Mouse (Mus musculus) limb, embryonic 14.5 days (tissue): ENCODE data around the gene Tex14. TPM values are rescaled to one million over a fixed set of nuclear protein-coding genes. Genes with fewer than 3 reads are reported as not detected.
"Not testable (repeated sequence)": the region's sequence is repeated elsewhere in the genome, so short reads cannot be mapped to it uniquely, and the experiment has no call there.

Experiments used
- ATAC-seq: fragments of 200-750 bp; cut with Nextera tagmentation; 2 replicates; pipeline ENCODE4 v1.8.0; 2017; ENCODE audit warnings: low read depth, moderate number of reproducible peaks, moderate TSS enrichment; ENCODE audit not compliant: low FRiP score
- DNase-seq: peaks from one replicate; pipeline ENCODE4 v3.0.0-alpha.2; 2015; ENCODE audit warnings: low spot score
- H3K27ac ChIP-seq: fragments of 300-500 bp; sonication (generic); replicated peaks from 2 replicates; pipeline ENCODE4 v1.5.1; 2014; ENCODE audit warnings: low read depth, mild to moderate bottlenecking, low read length, moderate library complexity, mixed read lengths
- H3K27me3 ChIP-seq: fragments of 300-500 bp; sonication (generic); 2 replicates; pipeline ENCODE4 v1.6.1; 2014; ENCODE audit warnings: low read length, mixed read lengths; ENCODE audit not compliant: control insufficient read depth, insufficient read depth
- H3K36me3 ChIP-seq: fragments of 300-500 bp; sonication (generic); 2 replicates; pipeline ENCODE4 v1.6.1; 2014; ENCODE audit warnings: mild to moderate bottlenecking, low read length, moderate library complexity, mixed read lengths; ENCODE audit not compliant: control insufficient read depth, insufficient read depth
- H3K4me1 ChIP-seq: fragments of 300-500 bp; sonication (generic); 2 replicates; pipeline ENCODE4 v1.6.1; 2014; ENCODE audit warnings: antibody characterized with exemption, low read length, mixed read lengths; ENCODE audit not compliant: control insufficient read depth, insufficient read depth
- H3K4me2 ChIP-seq: fragments of 300-500 bp; sonication (generic); replicated peaks from 2 replicates; pipeline ENCODE4 v1.6.1; 2014; ENCODE audit warnings: low read depth, mild to moderate bottlenecking, low read length, moderate library complexity; ENCODE audit not compliant: severe bottlenecking
- H3K4me3 ChIP-seq: fragments of 300-500 bp; sonication (generic); replicated peaks from 2 replicates; pipeline ENCODE4 v1.5.1; 2014; ENCODE audit warnings: low read length
- H3K9ac ChIP-seq: fragments of 300-500 bp; sonication (generic); 2 replicates; pipeline ENCODE4 v1.6.1; 2014; ENCODE audit warnings: mild to moderate bottlenecking, low read depth, low read length, moderate library complexity; ENCODE audit not compliant: severe bottlenecking
- H3K9me3 ChIP-seq: fragments of 300-500 bp; sonication (generic); 2 replicates; pipeline ENCODE4 v1.6.1; 2016; ENCODE audit warnings: low read length; ENCODE audit not compliant: control insufficient read depth
- POLR2A ChIP-seq: fragments of 200-500 bp; IDR thresholded peaks from 2 replicates; pipeline ENCODE4 v1.8.0; 2012; ENCODE audit warnings: inconsistent platforms, mild to moderate bottlenecking, moderate library complexity, borderline replicate concordance; ENCODE audit not compliant: insufficient read depth, insufficient read length; ENCODE audit errors: extremely low read depth
- WGBS: fragments of 180-500 bp; shearing (Covaris S2); extraction: QIAGEN DNeasy Blood & Tissue Kit; methylation state at CpG from one replicate; pipeline ENCODE4 v1.1.7; 2014; 5-methylcytosine and 5-hydroxymethylcytosine counted together
- polyA plus RNA-seq, 2 experiments: library from polyadenylated mRNA; depleted of rRNA in 1 of 2; stranded (reverse) in 1 of 2; unstranded in 1 of 2; fragments of >200 nt; fragmentation: Nextera tagmentation in 1 of 2; extraction: Ambion mirVana in 1 of 2; gene quantifications; 2 replicates each; pipeline versions ENCODE4 v1.2.1 to v1.2.3; 2012 to 2014

The Tex14 gene
- polyA plus RNA-seq, 2 experiments = 1.3 to 2.0 TPM

GRCm38 (mm10) chr11:87468278-87468655 lies 63.4 kb downstream of the Tex14 start:
- WGBS = 40% methylated on average over 7 of the region's 7 CpGs
- Histone ChIP-seq H3K4me2 (no peak overlapping the region), H3K9ac (no peak overlapping the region), H3K4me1 (peaks cover 7% of the 10 kb centered on the region; the same call in 1 of the 2 replicates), H3K27ac (no peak overlapping the region), H3K4me3 (no peak overlapping the region), H3K36me3 (no peaks in the 10 kb centered on the region), H3K9me3 (no peaks in the 10 kb centered on the region), H3K27me3 (no peaks in the 10 kb centered on the region)
- ATAC-seq (no peak), DNase-seq (no peak)
- TF ChIP-seq POLR2A = no peak

DNA sequence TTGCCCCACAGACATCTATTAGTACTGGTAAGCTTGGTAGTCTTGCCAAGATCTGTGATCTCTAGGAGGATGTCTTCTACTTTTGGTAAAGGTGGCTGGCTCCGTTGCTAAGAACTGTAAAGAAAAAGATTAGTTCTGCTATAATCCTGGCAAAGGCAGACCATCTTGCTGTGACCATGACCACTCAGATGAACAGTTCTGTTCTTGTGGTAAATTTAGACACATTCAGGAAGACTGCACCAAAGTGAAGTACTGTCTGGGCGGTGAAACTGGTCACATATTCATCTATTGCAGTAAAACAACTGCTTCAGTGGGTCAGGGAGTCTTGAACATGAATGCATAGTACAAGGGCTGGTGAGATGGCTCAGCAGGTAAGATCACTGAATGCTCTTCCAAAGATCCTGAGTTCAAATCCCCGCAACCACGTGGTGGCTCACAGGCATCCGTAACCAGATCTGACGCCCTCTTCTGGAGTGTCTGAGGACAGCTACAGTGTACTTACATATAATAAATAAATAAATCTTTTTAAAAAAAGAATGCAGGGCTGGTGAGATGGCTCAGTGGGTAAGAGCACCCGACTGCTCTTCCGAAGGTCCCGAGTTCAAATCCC lies 63.9 kb downstream of the Tex14 start:
- ATAC-seq (no peak), DNase-seq (no peak)
- WGBS = 80% methylated on average over 9 of the region's 9 CpGs
- H3K36me3 ChIP-seq = no peaks in the 10 kb centered on the region
- peaks cover 7% of the 10 kb centered on the region; the same call in 1 of the 2 replicates for H3K4me1 ChIP-seq
- no peaks in the 10 kb centered on the region for H3K27me3 ChIP-seq
- no peak for TF ChIP-seq POLR2A
- no peaks in the 10 kb centered on the region for H3K9me3 ChIP-seq
- no peak overlapping the region for H3K9ac ChIP-seq
- H3K4me3 ChIP-seq = no peak overlapping the region
- H3K4me2 ChIP-seq = no peak overlapping the region
- no peak overlapping the region for H3K27ac ChIP-seq

- not testable (repeated sequence) for H3K27me3 ChIP-seq, H3K9ac ChIP-seq, H3K4me1 ChIP-seq, H3K9me3 ChIP-seq, H3K36me3 ChIP-seq
- Histone ChIP-seq H3K4me2 (peak overlapping the region; percentile 56), H3K4me3 (peak overlapping the region; percentile 39), H3K27ac (0 out of 2 replicates have a peak overlapping the region, but pooled peaks have one; percentile 26)
- DNase-seq (peak; percentile 73), ATAC-seq (peak; percentile 97)
- under 1% methylated on average over 26 of the region's 63 CpGs for WGBS
These were observed 66.2 kb downstream of the Tex14 start for GRCm38 (mm10) chr11:87470807-87471698.

DNA sequence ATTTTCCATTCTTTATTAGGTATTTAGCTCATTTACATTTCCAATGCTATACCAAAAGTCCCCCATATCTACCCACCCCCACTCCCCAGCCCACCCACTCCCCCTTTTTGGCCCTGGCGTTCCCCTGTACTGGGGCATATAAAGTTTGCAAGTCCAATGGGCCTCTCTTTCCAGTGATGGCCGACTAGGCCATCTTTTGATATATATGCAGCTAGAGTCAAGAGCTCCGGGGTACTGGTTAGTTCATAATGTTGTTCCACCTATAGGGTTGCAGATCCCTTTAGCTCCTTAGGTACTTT lies 66.8 kb downstream of the Tex14 start:
- not testable (repeated sequence) for H3K9ac ChIP-seq, H3K27me3 ChIP-seq, H3K9me3 ChIP-seq, DNase-seq, H3K4me1 ChIP-seq, H3K27ac ChIP-seq, H3K4me3 ChIP-seq, H3K36me3 ChIP-seq, H3K4me2 ChIP-seq
- 0% methylated on average over 1 of the region's 3 CpGs for WGBS
- peak; percentile 29 for ATAC-seq

- not testable (repeated sequence) for H3K36me3 ChIP-seq, H3K9me3 ChIP-seq, H3K27me3 ChIP-seq, H3K4me2 ChIP-seq, H3K4me1 ChIP-seq, H3K9ac ChIP-seq, H3K4me3 ChIP-seq, H3K27ac ChIP-seq, DNase-seq
- 29% methylated on average over 3 of the region's 4 CpGs for WGBS
- ATAC-seq = peak; percentile 4; the same call in 1 of the 2 replicates
These were observed 67.2 kb downstream of the Tex14 start for GRCm38 (mm10) chr11:87472058-87472457.

GRCm38 (mm10) chr11:87479172-87479571 lies 74.3 kb downstream of the Tex14 start:
- H3K4me1 ChIP-seq, H3K36me3 ChIP-seq, DNase-seq, H3K27me3 ChIP-seq, H3K27ac ChIP-seq, H3K9ac ChIP-seq, H3K9me3 ChIP-seq, H3K4me3 ChIP-seq, H3K4me2 ChIP-seq, ATAC-seq: not testable (repeated sequence)
- WGBS = 65% methylated on average over 2 of the region's 2 CpGs
